ENCODE assay signal across 20 mouse cellular contexts in the genomic region with DNA sequence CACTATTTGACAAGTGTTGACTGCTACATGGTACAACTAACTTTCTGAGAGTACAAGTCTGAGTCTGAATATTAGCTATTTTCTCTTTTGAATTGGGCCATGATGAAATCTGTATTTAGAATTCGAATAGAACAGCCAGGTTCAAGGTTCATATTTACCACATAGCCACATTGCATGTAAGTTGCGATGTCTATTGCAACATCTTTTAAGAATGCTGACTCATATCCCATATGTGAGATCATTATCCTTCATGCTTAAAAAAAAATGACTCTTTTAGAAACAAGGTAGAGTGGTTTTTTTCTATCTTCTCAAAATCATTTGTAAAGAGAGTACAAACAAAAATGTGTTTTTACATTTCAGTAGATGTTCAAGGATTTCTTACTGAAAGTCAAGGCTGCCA. TPM values are rescaled to one million over a fixed set of nuclear protein-coding genes. Genes with fewer than 3 reads are reported as not detected.
DNase-seq lines count a peak whose midpoint lies in the region; ATAC-seq and TF ChIP-seq lines count a peak whose summit lies in the region.
"Had no signal": no experiment of that assay in that cellular context is flagged by ENCODE, and none has a peak within 500 bp of the region (broad histone marks: within the 10 kb centered on the region; RNA-seq: fewer than 3 reads in every experiment).

No protein-coding gene starts in this region.

- no peak for DNase-seq in gastrocnemius, adult 2 months
- DNase-seq in gastrocnemius, postnatal 10 days, result no peak
- peak; percentile 91 for DNase-seq in 416B (ENCODE audit: low read depth)
- DNase-seq in urinary bladder, adult 2 months (ENCODE audit: low spot score), result no peak
- DNase-seq in layer of hippocampus, adult 18-20 months (ENCODE audit: low spot score in 2 of 2), result no peak
- DNase-seq in layer of hippocampus, postnatal 25 days (ENCODE audit: extremely low spot score in 1 of 2, low spot score in 1 of 2), result no peak
- DNase-seq: adrenal gland, adult 8-10 months; cerebellum, adult 11-12 months; gastrocnemius, postnatal 36 days; heart, postnatal 14 days; kidney, adult 2 months; kidney, postnatal 14 days; lung, embryonic 14.5 days; right cerebral cortex, postnatal 14 days had no signal

- peak overlapping the region; percentile 55; the same call in 1 of the 2 replicates for H3K27ac ChIP-seq in gastrocnemius, adult 2 months
- H3K27ac ChIP-seq in intestine, postnatal 0 days (ENCODE audit: low read depth, low read length), result no peak overlapping the region
- H3K27ac ChIP-seq: embryonic facial prominence, embryonic 12.5 days; heart, embryonic 10.5 days; hindbrain, embryonic 13.5 days had no signal

- TF ChIP-seq CTCF in gastrocnemius, adult 2 months (IDR thresholded peaks at IDR 0.05), result no peak
- TF ChIP-seq CTCF in intestine, postnatal 0 days (IDR thresholded peaks at IDR 0.05; ENCODE audit: low read depth), result no peak

- peaks cover 6% of the 10 kb centered on the region; the same call in 1 of the 2 replicates for H3K4me1 ChIP-seq in intestine, postnatal 0 days (replicated peaks; ENCODE audit: control insufficient read depth, insufficient read depth, low read length)

- no peaks in the 10 kb centered on the region for H3K36me3 ChIP-seq in intestine, postnatal 0 days (ENCODE audit: control insufficient read depth, insufficient read depth)
- H3K36me3 ChIP-seq: embryonic facial prominence, embryonic 12.5 days; heart, embryonic 10.5 days; hindbrain, embryonic 13.5 days had no signal

- no peak overlapping the region for H3K4me2 ChIP-seq in intestine, postnatal 0 days (replicated peaks; ENCODE audit: low read depth)
- H3K4me2 ChIP-seq: embryonic facial prominence, embryonic 12.5 days; hindbrain, embryonic 13.5 days; lung, embryonic 14.5 days had no signal

- intact Hi-C loops in gastrocnemius, adult 2 months (cut with DNase I), result no loop called here

- H3K9ac ChIP-seq in intestine, postnatal 0 days (ENCODE audit: low read depth, low read length), result no peak overlapping the region
- H3K9ac ChIP-seq: embryonic facial prominence, embryonic 12.5 days; hindbrain, embryonic 13.5 days; lung, embryonic 14.5 days had no signal

- no peaks in the 10 kb centered on the region for H3K27me3 ChIP-seq in intestine, postnatal 0 days (replicated peaks; ENCODE audit: control insufficient read depth, insufficient read depth, low read length)
- H3K27me3 ChIP-seq: embryonic facial prominence, embryonic 12.5 days had no signal

- ATAC-seq in activated CD4-positive, CD25-positive, alpha-beta regulatory T cell, adult 4 months, result peak; percentile 57
- ATAC-seq in intestine, postnatal 0 days, result peak; percentile 68

- no peaks in the 10 kb centered on the region for H3K9me3 ChIP-seq in intestine, postnatal 0 days (ENCODE audit: control insufficient read depth)
- H3K9me3 ChIP-seq: embryonic facial prominence, embryonic 12.5 days; heart, embryonic 10.5 days; hindbrain, embryonic 13.5 days had no signal

- 25% methylated on average over 2 of the region's 2 CpGs for WGBS in intestine, postnatal 0 days

- H3K4me3 ChIP-seq in gastrocnemius, adult 2 months, result no peak overlapping the region
- no peak overlapping the region for H3K4me3 ChIP-seq in intestine, postnatal 0 days (ENCODE audit: low read depth, low read length)
- H3K4me3 ChIP-seq: embryonic facial prominence, embryonic 12.5 days; heart, embryonic 10.5 days; hindbrain, embryonic 13.5 days had no signal

RNA-seq across cellular contexts. Expression of gene Cdhr3, which starts 51.9 kb away (rescaled TPM):
- 1 to 10 TPM in 1 of 2 experiments, under 1 TPM in 1; 0.69 to 1.4 TPM for total RNA-seq in gastrocnemius, adult 2 months (2021)
- 1 to 10 TPM; 2.0 to 2.6 TPM for total RNA-seq in gastrocnemius, postnatal 10 days (2021)
- polyA plus RNA-seq in activated CD4-positive, CD25-positive, alpha-beta regulatory T cell, adult 4 months (2017; shearing (Covaris generic)), result under 1 TPM; 0.25 to 0.65 TPM
- 0.10 TPM in 1 of 2 replicates, not detected in the other for polyA plus RNA-seq in intestine, postnatal 0 days (2015; fragmentation: Nextera tagmentation; extraction: Ambion mirVana)
- polyA plus RNA-seq in urinary bladder, adult 2 months (2012; rRNA removed), result 0.07 TPM in 1 of 2 replicates, not detected in the other
- 1 to 10 TPM; 1.3 to 1.8 TPM for total RNA-seq in layer of hippocampus, adult 18-20 months (2021)
- total RNA-seq in layer of hippocampus, postnatal 25 days (2021), result 1 to 10 TPM in 1 of 2 experiments, under 1 TPM in 1; 0.66 to 2.3 TPM
- total RNA-seq: ES-E14 had no signal
- polyA plus RNA-seq: embryonic facial prominence, embryonic 12.5 days; kidney, adult 2 months; lung, embryonic 14.5 days had no signal
